Mouse (Mus musculus) layer of hippocampus, postnatal 14 days (tissue): ENCODE results near the gene Tnni3k. TPM values are rescaled to one million over a fixed set of nuclear protein-coding genes. Genes with fewer than 3 reads are reported as not detected.

ENCODE experiments used
- DNase-seq, 2 experiments: peaks; one replicate each; pipeline ENCODE4 v3.0.0; 2021 to 2022; ENCODE audit warnings: low spot score in 2 of 2, mixed read lengths in 1 of 2
- long read RNA-seq, 2 experiments: library from polyadenylated mRNA; stranded (forward); transcript quantifications; one replicate each; pipeline ENCODE4 v2.0.0; 2021
- total RNA-seq, 2 experiments: library from RNA; stranded (reverse); gene quantifications; 2 replicates each; pipeline ENCODE4 v1.2.3; 2021

The Tnni3k gene
- total RNA-seq, result under 1 TPM; 0.31 to 0.32 TPM
- long read RNA-seq, experiment 1, result 0 reads
- long read RNA-seq, experiment 2, result 0 reads

GRCm38 (mm10) chr3:155055231-155055916 is at the start of gene Tnni3k:
Gene Tnni3k (minus strand): TSS chr3:155055407.
- no peak for DNase-seq

- no peak for DNase-seq
Observed at GRCm38 (mm10) chr3:155099266-155099665, 44.1 kb upstream of the Tnni3k start.

GRCm38 (mm10) chr3:155093116-155093956 is 38.1 kb upstream of the Tnni3k start, which contains the start of the genes Fpgt and Lrriq3:
Gene Fpgt (minus strand): TSS chr3:155093403.
Gene Lrriq3 (plus strand): TSS chr3:155093434.
- peak; percentile 91 to 95 for DNase-seq

- no peak for DNase-seq
Observed at GRCm38 (mm10) chr3:155092081-155092480, 36.9 kb upstream of the Tnni3k start.

GRCm38 (mm10) chr3:155077908-155078307 is 22.7 kb upstream of the Tnni3k start:
- no peak for DNase-seq

- no peak for DNase-seq
Observed at GRCm38 (mm10) chr3:155059449-155059822, 4.2 kb upstream of the Tnni3k start.

- no peak for DNase-seq
Observed at GRCm38 (mm10) chr3:155058800-155059448, 3.7 kb upstream of the Tnni3k start.

- DNase-seq, result no peak
Observed at GRCm38 (mm10) chr3:155057566-155057965, 2.4 kb upstream of the Tnni3k start.

GRCm38 (mm10) chr3:155056606-155057005 is 1.4 kb upstream of the Tnni3k start:
- peak in 1 of 2 experiments; percentile 10 for DNase-seq

GRCm38 (mm10) chr3:155053189-155053588 is 2.0 kb downstream of the Tnni3k start:
- DNase-seq, result no peak

- DNase-seq, result no peak
Observed at GRCm38 (mm10) chr3:155052021-155052420, 3.2 kb downstream of the Tnni3k start.

GRCm38 (mm10) chr3:155039012-155039836 is 16.0 kb downstream of the Tnni3k start:
- no peak for DNase-seq

- DNase-seq, result no peak
Observed at GRCm38 (mm10) chr3:155034323-155034722, 20.9 kb downstream of the Tnni3k start.

- DNase-seq, result peak; percentile 4 to 36
Observed at GRCm38 (mm10) chr3:155030200-155030599, 25.0 kb downstream of the Tnni3k start.

- no peak for DNase-seq
Observed at GRCm38 (mm10) chr3:155002781-155003180, 52.4 kb downstream of the Tnni3k start.

- DNase-seq, result no peak
Observed at GRCm38 (mm10) chr3:155001056-155001455, 54.2 kb downstream of the Tnni3k start.

GRCm38 (mm10) chr3:154992678-154993077 is 62.5 kb downstream of the Tnni3k start:
- no peak for DNase-seq

- no peak for DNase-seq
Observed at GRCm38 (mm10) chr3:154979101-154979500, 76.1 kb downstream of the Tnni3k start.

GRCm38 (mm10) chr3:154971626-154972025 is 83.6 kb downstream of the Tnni3k start:
- DNase-seq, result no peak

- DNase-seq, result no peak
Observed at GRCm38 (mm10) chr3:154970981-154971380, 84.2 kb downstream of the Tnni3k start.

- DNase-seq, result no peak
Observed at GRCm38 (mm10) chr3:154961284-154961683, 93.9 kb downstream of the Tnni3k start.
